Mouse (Mus musculus) inflammation-experienced regulatory T-cells (primary cell): ENCODE data around the gene Pphln1. TPM values are rescaled to one million over a fixed set of nuclear protein-coding genes. Genes with fewer than 3 reads are reported as not detected.

ENCODE experiments used
- polyA plus RNA-seq, 2 experiments: library from polyadenylated mRNA; unstranded; fragments of 100-300 nt; shearing (Covaris generic); gene quantifications; one replicate each; pipeline ENCODE4 v1.2.1; 2017

Gene Pphln1
- polyA plus RNA-seq: 10 to 100 TPM; 37.4 to 41.7 TPM

GRCm38 (mm10) chr15:93397826-93398698 lies at the start of gene Pphln1, which contains the start of gene Zcrb1:
Gene Pphln1, plus strand, starts transcription at chr15:93398350.
Gene Zcrb1, minus strand, starts transcription at chr15:93398334.

Other genes starting within 250 kb of the Pphln1 start
- gene Gxylt1, start 123.2 kb upstream of the Pphln1 start, polyA plus RNA-seq: 10 to 100 TPM; 14.6 to 16.0 TPM
- 10 to 100 TPM; 57.0 to 61.4 TPM for gene Yaf2, start 61.4 kb upstream of the Pphln1 start, polyA plus RNA-seq
- gene Zcrb1, start within 50 bp of the Pphln1 start, polyA plus RNA-seq: 10 to 100 TPM; 84.3 to 92.0 TPM
- gene Prickle1, start 197.5 kb downstream of the Pphln1 start, polyA plus RNA-seq: 1 to 10 TPM; 4.9 to 6.1 TPM